Mouse (Mus musculus) CH12.LX (cell line): ENCODE data around the gene Itprip. TPM values are rescaled to one million over a fixed set of nuclear protein-coding genes. Genes with fewer than 3 reads are reported as not detected.

Source experiments
- DNase-seq: peaks from one replicate; pipeline ENCODE4 v3.0.0-alpha.2; 2013; ENCODE audit errors: extremely low read depth
- H3K27ac ChIP-seq: 2 replicates; pipeline ENCODE4 v1.5.1; 2012; ENCODE audit warnings: low read depth, mild to moderate bottlenecking, control low read depth, moderate library complexity; ENCODE audit not compliant: insufficient read depth
- H3K27me3 ChIP-seq: replicated peaks from 2 replicates; pipeline ENCODE3; 2012; ENCODE audit warnings: inconsistent platforms
- H3K36me3 ChIP-seq, 2 experiments: replicated peaks in 1 of 2; 2 replicates each; pipeline versions ENCODE3 to v1.6.1; 2012; ENCODE audit warnings: inconsistent platforms in 1 of 2, low read length in 1 of 2, mild to moderate bottlenecking in 1 of 2, mixed read lengths in 1 of 2, moderate library complexity in 1 of 2; ENCODE audit not compliant: control insufficient read depth in 1 of 2, insufficient read depth in 1 of 2
- H3K4me1 ChIP-seq, 2 experiments: 2 replicates each; pipeline ENCODE4 v1.6.1; 2012; ENCODE audit warnings: inconsistent platforms in 1 of 2, moderate library complexity in 1 of 2; ENCODE audit not compliant: insufficient read depth in 2 of 2, control insufficient read depth in 1 of 2
- H3K4me2 ChIP-seq: 2 replicates; pipeline ENCODE4 v1.6.1; 2012; ENCODE audit warnings: low read depth, mild to moderate bottlenecking, control low read depth; ENCODE audit not compliant: poor library complexity, insufficient read depth, severe bottlenecking
- H3K4me3 ChIP-seq, 3 experiments: fragments of 150-350 bp in 1 of 3; sonication (generic) in 1 of 3; replicated peaks in 1 of 3; 2 replicates each; pipeline versions ENCODE3 to v1.5.1; 2011 to 2012; ENCODE audit warnings: low read depth in 2 of 3, low read length in 2 of 3, mild to moderate bottlenecking in 2 of 3, moderate library complexity in 2 of 3, control low read depth in 1 of 3, improper control_type of control experiment in 1 of 3, inconsistent platforms in 1 of 3, mixed read lengths in 1 of 3; ENCODE audit not compliant: poor library complexity in 1 of 3
- H3K79me2 ChIP-seq: replicated peaks from 2 replicates; pipeline ENCODE4 v1.6.1; 2012; ENCODE audit warnings: mild to moderate bottlenecking, moderate library complexity; ENCODE audit not compliant: control insufficient read depth, poor library complexity, insufficient read depth, severe bottlenecking; ENCODE audit errors: extremely low read depth
- H3K9ac ChIP-seq: 2 replicates; pipeline ENCODE4 v1.6.1; 2012; ENCODE audit warnings: low read depth, mild to moderate bottlenecking, control low read depth, moderate library complexity; ENCODE audit not compliant: insufficient read depth
- H3K9me3 ChIP-seq: replicated peaks from 2 replicates; pipeline ENCODE3; 2012; ENCODE audit warnings: low read length, inconsistent platforms, mixed read lengths
- CHD2 ChIP-seq: IDR thresholded peaks from 2 replicates; pipeline ENCODE4 v1.6.1; 2011; ENCODE audit warnings: low read length, improper control_type of control experiment
- EP300 ChIP-seq: IDR thresholded peaks from 2 replicates; pipeline ENCODE4 v1.6.1; 2011; ENCODE audit warnings: low read length, improper control_type of control experiment
- ETS1 ChIP-seq: conservative IDR thresholded peaks from 2 replicates; pipeline ENCODE4 v1.6.1; 2012; ENCODE audit warnings: low read depth, mild to moderate bottlenecking, inconsistent platforms, low read length, improper control_type of control experiment, moderate library complexity
- GABPA ChIP-seq: IDR thresholded peaks from 2 replicates; pipeline ENCODE4 v1.6.1; 2012; ENCODE audit warnings: low read depth, low read length, improper control_type of control experiment, inconsistent platforms; ENCODE audit not compliant: insufficient replicate concordance
- HCFC1 ChIP-seq: IDR thresholded peaks from 2 replicates; pipeline ENCODE4 v1.6.1; 2012; ENCODE audit warnings: low read depth, mild to moderate bottlenecking, inconsistent platforms, low read length, improper control_type of control experiment
- IRF4 ChIP-seq: IDR thresholded peaks from 2 replicates; pipeline ENCODE4 v1.6.1; 2014; ENCODE audit warnings: low read depth, mild to moderate bottlenecking, inconsistent platforms, low read length, improper control_type of control experiment
- JUN ChIP-seq: IDR thresholded peaks from 2 replicates; pipeline ENCODE4 v1.6.1; 2011; ENCODE audit warnings: low read depth, mild to moderate bottlenecking, low read length, improper control_type of control experiment, moderate library complexity; ENCODE audit not compliant: insufficient read depth
- MAFK ChIP-seq: IDR thresholded peaks from 2 replicates; pipeline ENCODE4 v1.6.1; 2011; ENCODE audit warnings: low read length, improper control_type of control experiment; ENCODE audit not compliant: insufficient replicate concordance
- MAZ ChIP-seq: IDR thresholded peaks from 2 replicates; pipeline ENCODE4 v1.6.1; 2012; ENCODE audit warnings: low read depth, mild to moderate bottlenecking, inconsistent platforms, low read length, improper control_type of control experiment, moderate library complexity
- MEF2A ChIP-seq: IDR thresholded peaks from 2 replicates; pipeline ENCODE4 v1.6.1; 2014; ENCODE audit warnings: low read depth, mild to moderate bottlenecking, inconsistent platforms, low read length, improper control_type of control experiment, borderline replicate concordance
- MXI1 ChIP-seq: IDR thresholded peaks from 2 replicates; pipeline ENCODE4 v1.6.1; 2011; ENCODE audit warnings: mild to moderate bottlenecking, low read depth, low read length, improper control_type of control experiment
- NRF1 ChIP-seq: IDR thresholded peaks from 2 replicates; pipeline ENCODE4 v1.6.1; 2014; ENCODE audit warnings: low read depth, mild to moderate bottlenecking, inconsistent platforms, low read length, improper control_type of control experiment, moderate library complexity
- PAX5 ChIP-seq: IDR thresholded peaks from 2 replicates; pipeline ENCODE4 v1.6.1; 2012; ENCODE audit warnings: low read length, inconsistent platforms, mixed read lengths
- POLR2A ChIP-seq: IDR thresholded peaks from 2 replicates; pipeline ENCODE4 v1.6.1; 2011; ENCODE audit warnings: low read depth, mild to moderate bottlenecking, improper control_type of control experiment, low read length
- POLR2AphosphoS2 ChIP-seq: IDR thresholded peaks from 2 replicates; pipeline ENCODE4 v1.6.1; 2011; ENCODE audit warnings: low read depth, low read length, improper control_type of control experiment
- RCOR1 ChIP-seq: conservative IDR thresholded peaks from 2 replicates; pipeline ENCODE4 v1.6.1; 2012; ENCODE audit warnings: low read depth, mild to moderate bottlenecking, inconsistent platforms, low read length, improper control_type of control experiment
- SIN3A ChIP-seq: IDR thresholded peaks from 2 replicates; pipeline ENCODE4 v1.6.1; 2012; ENCODE audit warnings: low read length, improper control_type of control experiment, inconsistent platforms
- TBP ChIP-seq: conservative IDR thresholded peaks from 2 replicates; pipeline ENCODE4 v1.6.1; 2011; ENCODE audit warnings: low read depth, low read length, improper control_type of control experiment
- UBTF ChIP-seq: IDR thresholded peaks from 2 replicates; pipeline ENCODE4 v1.6.1; 2012; ENCODE audit warnings: low read depth, mild to moderate bottlenecking, inconsistent platforms, low read length, improper control_type of control experiment, moderate library complexity
- USF1 ChIP-seq: IDR thresholded peaks from 2 replicates; pipeline ENCODE4 v1.6.1; 2014; ENCODE audit warnings: low read depth, mild to moderate bottlenecking, inconsistent platforms, low read length, improper control_type of control experiment
- USF2 ChIP-seq: conservative IDR thresholded peaks from 2 replicates; pipeline ENCODE4 v1.6.1; 2011; ENCODE audit warnings: low read depth, low read length, improper control_type of control experiment
- ZC3H11A ChIP-seq: IDR thresholded peaks from 2 replicates; pipeline ENCODE4 v1.6.1; 2012; ENCODE audit warnings: low read depth, mild to moderate bottlenecking, inconsistent platforms, low read length, improper control_type of control experiment
- dilution Hi-C: fragments of 300-500 bp; cut with MboI; formaldehyde crosslinking; loops from 2 replicates; pipeline ENCODE4 v1.14.3; 2020; ENCODE audit warnings: low sequenced_read_pairs; ENCODE audit not compliant: extremely low pct_unique_long_range_greater_than_20kb, extremely low pct_ligation_motif_present
- in situ Hi-C: fragments of 300-500 bp; cut with MboI; formaldehyde crosslinking; loops from 3 replicates; pipeline ENCODE4 v1.14.3; 2019; ENCODE audit warnings: low sequenced_read_pairs, low pct_ligation_motif_present, low pct_unique_long_range_greater_than_20kb, mixed read lengths
- polyA plus RNA-seq: library from polyadenylated mRNA; unstranded; fragments of >175 nt; gene quantifications from 2 replicates; pipeline ENCODE4 v1.2.1, GENCODE M21; 2012; ENCODE audit warnings: low read depth; ENCODE audit not compliant: insufficient read length
- total RNA-seq, 2 experiments: library from RNA; depleted of rRNA; stranded (reverse); fragments of 300-350 nt in 1 of 2; fragments of >200 nt in 1 of 2; gene quantifications; 2 replicates each; pipeline ENCODE4 v1.2.3; 2012 to 2014

The Itprip gene
- total and polyA plus RNA-seq, 3 experiments = 9.5 to 10.9 (median 9.9) TPM

DNA sequence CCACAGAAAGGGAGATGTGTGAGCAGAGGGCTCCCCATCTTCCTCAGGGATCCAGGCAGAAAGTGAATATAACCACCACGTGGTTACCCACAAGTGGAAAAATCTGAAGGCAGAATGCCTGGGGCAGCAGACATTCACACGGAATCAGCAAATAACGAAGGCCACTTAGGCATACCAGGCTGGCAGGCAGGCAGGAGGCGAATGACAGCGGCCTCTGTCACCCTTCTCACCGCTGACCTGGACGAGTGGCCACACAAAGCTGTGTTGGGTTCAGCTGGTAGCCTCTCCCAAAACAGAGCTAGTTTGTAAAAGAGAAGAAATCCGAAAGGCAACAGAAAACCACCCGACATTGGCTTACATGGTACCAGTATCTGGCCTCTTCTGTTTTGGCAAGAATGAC is 1.1 kb downstream of the Itprip start:
- Histone ChIP-seq H3K9ac (peak overlapping the region; percentile 79), H3K9me3 (no peaks in the 10 kb centered on the region), H3K4me1 (peaks cover 14 to 47% of the 10 kb centered on the region in 2 experiments), H3K79me2 (peaks cover 16% of the 10 kb centered on the region; the same call in 1 of the 2 replicates), H3K27me3 (no peaks in the 10 kb centered on the region), H3K4me2 (peak overlapping the region; percentile 91), H3K27ac (no peak overlapping the region), H3K4me3 (peak overlapping the region; percentile 97 to 99 (median 97)), H3K36me3 (peaks cover 0 to 30% of the 10 kb centered on the region in 2 experiments)
- dilution Hi-C loops = no loop called here
- no peak for DNase-seq
- no peak for TF ChIP-seq POLR2A
- TF ChIP-seq RCOR1 = no peak
- no peak for TF ChIP-seq IRF4
- no peak for TF ChIP-seq ETS1
- TF ChIP-seq UBTF = no peak
- no peak for TF ChIP-seq EP300
- no peak for TF ChIP-seq ZC3H11A
- TF ChIP-seq TBP = no peak
- TF ChIP-seq MAZ = no peak
- TF ChIP-seq HCFC1 = no peak
- no peak for TF ChIP-seq POLR2AphosphoS2
- no peak for TF ChIP-seq JUN
- no peak for TF ChIP-seq USF1
- TF ChIP-seq MXI1 = no peak; the same call in 1 of the 2 replicates
- TF ChIP-seq MEF2A = no peak
- no peak for TF ChIP-seq CHD2
- in situ Hi-C loops = no loop called here

DNA sequence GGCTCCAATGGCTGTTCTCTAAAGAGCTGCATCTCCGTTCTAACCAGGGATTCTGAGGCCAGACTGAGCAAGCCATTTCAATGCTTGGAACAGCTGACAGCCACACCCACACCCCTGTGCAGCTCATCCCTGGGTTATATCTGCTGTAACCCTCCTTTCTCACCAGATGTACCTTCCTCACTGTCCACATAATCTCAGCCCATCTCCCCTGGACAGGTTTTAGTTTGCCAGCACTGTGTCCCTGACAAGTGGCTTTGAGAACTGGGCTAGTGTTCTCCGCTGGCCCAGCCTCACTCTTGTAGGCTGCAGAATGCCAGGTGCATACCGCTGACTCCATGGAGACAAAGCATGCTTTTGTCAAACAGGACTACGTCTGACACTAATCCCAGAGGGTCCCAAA is 1.7 kb downstream of the Itprip start:
- H3K79me2 ChIP-seq = peaks cover 16% of the 10 kb centered on the region; the same call in 1 of the 2 replicates
- no peak overlapping the region for H3K9ac ChIP-seq
- peak overlapping the region; percentile 91; the same call in 1 of the 2 replicates for H3K4me2 ChIP-seq
- H3K4me3 ChIP-seq = peak overlapping the region in 1 of 3 experiments; percentile 99
- H3K36me3 ChIP-seq = peaks cover 0 to 34% of the 10 kb centered on the region in 2 experiments
- no peak overlapping the region for H3K27ac ChIP-seq
- dilution Hi-C loops (no loop called here), in situ Hi-C loops (no loop called here)
- H3K27me3 ChIP-seq = no peaks in the 10 kb centered on the region
- H3K4me1 ChIP-seq = peaks cover 14 to 47% of the 10 kb centered on the region in 2 experiments
- TF ChIP-seq JUN = no peak
- no peak for TF ChIP-seq GABPA
- TF ChIP-seq MEF2A = no peak
- no peak for TF ChIP-seq PAX5
- no peak for TF ChIP-seq MAFK
- TF ChIP-seq SIN3A = no peak
- no peak for TF ChIP-seq HCFC1
- no peak for TF ChIP-seq NRF1
- TF ChIP-seq USF2 = no peak
- H3K9me3 ChIP-seq = no peaks in the 10 kb centered on the region
- no peak for DNase-seq
